Mouse (Mus musculus) heart, adult 2 months (tissue): Measurements from ENCODE around the gene Ubqln4. TPM values are rescaled to one million over a fixed set of nuclear protein-coding genes. Genes with fewer than 3 reads are reported as not detected.

Experiments
- DNase-seq, 2 experiments: peaks; one replicate each; pipeline ENCODE4 v3.0.0; 2021
- H3K27ac ChIP-seq: fragments of 200-600 bp; 2 replicates; pipeline ENCODE4 v1.8.1; 2022
- H3K27me3 ChIP-seq: fragments of 200-500 bp; 2 replicates; pipeline ENCODE4 v1.6.1; 2012; ENCODE audit warnings: mild to moderate bottlenecking, low read length, inconsistent platforms, mixed read lengths; ENCODE audit not compliant: control insufficient read depth, insufficient read depth
- H3K36me3 ChIP-seq: fragments of 200-500 bp; 2 replicates; pipeline ENCODE4 v1.6.1; 2012; ENCODE audit warnings: low read length, inconsistent platforms; ENCODE audit not compliant: control insufficient read depth, insufficient read depth
- H3K4me1 ChIP-seq: fragments of 200-500 bp; 2 replicates; pipeline ENCODE4 v1.6.1; 2011; ENCODE audit warnings: low read length; ENCODE audit not compliant: control insufficient read depth, insufficient read depth
- H3K4me3 ChIP-seq: fragments of 200-600 bp; 2 replicates; pipeline ENCODE4 v1.8.1; 2022
- H3K79me2 ChIP-seq: fragments of 200-500 bp; replicated peaks from 2 replicates; pipeline ENCODE4 v1.6.1; 2012; ENCODE audit warnings: mild to moderate bottlenecking, inconsistent platforms, low read length, moderate library complexity, mixed read lengths; ENCODE audit not compliant: control insufficient read depth, insufficient read depth
- H3K9ac ChIP-seq: fragments of 200-500 bp; 2 replicates; pipeline ENCODE4 v1.6.1; 2012; ENCODE audit warnings: low read depth, mild to moderate bottlenecking, control low read depth, inconsistent platforms, low read length, mixed read lengths
- CTCF ChIP-seq: fragments of 200-600 bp; IDR thresholded peaks from 2 replicates; pipeline ENCODE4 v1.8.1; 2022; ENCODE audit warnings: antibody characterized with exemption, mild to moderate bottlenecking, moderate library complexity
- EP300 ChIP-seq: fragments of 200-500 bp; IDR thresholded peaks from 2 replicates; pipeline ENCODE4 v1.6.1; 2011; ENCODE audit warnings: low read depth, low read length, control low read depth; ENCODE audit not compliant: insufficient read depth
- POLR2A ChIP-seq: fragments of 200-500 bp; IDR thresholded peaks from 2 replicates; pipeline ENCODE4 v1.6.1; 2011; ENCODE audit warnings: mild to moderate bottlenecking, low read depth, low read length, control low read depth; ENCODE audit not compliant: insufficient read depth
- WGBS: fragments of 180-500 bp; shearing (Covaris S2); methylation state at CpG from one replicate; pipeline ENCODE4 v1.1.7; 2018; 5-methylcytosine and 5-hydroxymethylcytosine counted together
- intact Hi-C: fragments of 180-260 bp; cut with DNase I; formaldehyde crosslinking; loops from one replicate; pipeline ENCODE4 v1.15.1; 2025
- polyA plus RNA-seq: library from polyadenylated mRNA; depleted of rRNA; stranded (reverse); fragments of >200 nt; gene quantifications from 2 replicates; pipeline ENCODE4 v1.2.3, GENCODE M21; 2012
- total RNA-seq, 2 experiments: library from RNA; stranded (reverse); gene quantifications; 2 replicates each; pipeline ENCODE4 v1.2.3; 2021

The Ubqln4 gene
- total and polyA plus RNA-seq, 3 experiments: 69.3 to 76.5 (median 70.1) TPM

GRCm38 (mm10) chr3:88509692-88510420 is 43.7 kb upstream of the Ubqln4 start, which contains the start of gene Lmna:
Gene Lmna (minus strand): TSS chr3:88509956.
- Histone ChIP-seq H3K36me3 (no peaks in the 10 kb centered on the region), H3K4me1 (peaks cover 12% of the 10 kb centered on the region), H3K79me2 (no peaks in the 10 kb centered on the region), H3K4me3 (peak within 1 kb of the TSS; percentile 60), H3K27ac (peak within 1 kb of the TSS; percentile 80), H3K9ac (peak within 1 kb of the TSS; percentile 65), H3K27me3 (no peaks in the 10 kb centered on the region)
- 1% methylated on average over 31 of the region's 31 CpGs for WGBS
- peak; percentile 91 to 95 for DNase-seq
- intact Hi-C loops: loop anchor here (2.0 kb wide), 1 partner anchor 17 kb away; no protein-coding TSS in a partner anchor
- TF ChIP-seq CTCF: peak; percentile 58
- peak; percentile 77 for TF ChIP-seq POLR2A
- TF ChIP-seq EP300: 0 out of 2 replicates have a peak, but pooled peaks have one; percentile 43

DNA sequence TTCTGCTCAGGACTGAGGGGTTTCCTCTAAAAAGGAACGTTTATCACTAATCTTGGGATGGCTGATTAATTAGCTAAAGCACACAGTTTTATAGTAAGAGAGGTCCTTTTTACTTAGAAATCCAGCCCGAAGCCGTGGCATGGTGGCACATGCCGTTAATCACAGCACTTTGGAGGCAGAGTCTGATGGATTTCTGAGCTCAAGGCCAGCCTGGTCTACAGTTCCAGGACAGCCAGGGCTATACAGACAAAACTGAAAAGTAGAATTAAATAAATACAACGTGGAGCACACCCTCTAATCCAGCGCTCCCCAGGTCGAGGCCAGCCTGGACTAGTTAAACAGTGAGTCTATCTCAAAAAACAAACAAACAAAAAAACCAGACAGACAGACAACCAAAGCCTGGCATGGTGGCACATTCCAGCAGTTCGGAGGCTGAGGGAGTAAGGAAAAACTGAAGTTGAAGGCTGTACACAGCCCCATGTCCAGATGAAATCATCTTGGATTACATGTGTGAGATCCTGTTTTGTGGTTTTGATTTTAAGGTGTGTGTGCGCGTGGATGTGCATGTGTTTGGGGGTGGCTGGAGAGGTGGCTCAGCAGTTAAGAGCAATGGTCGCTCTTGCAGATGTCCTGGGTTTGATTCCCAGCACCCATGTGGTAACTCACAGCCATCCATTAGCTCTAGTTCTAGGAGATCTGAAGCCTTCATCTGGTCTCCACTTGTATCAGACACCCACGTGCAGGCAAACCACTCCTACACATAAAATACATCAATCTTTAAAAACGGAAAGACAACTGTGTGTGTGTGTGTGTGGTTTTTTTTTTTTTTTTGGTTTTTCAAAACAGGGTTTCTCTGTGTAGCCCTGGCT is 42.9 kb upstream of the Ubqln4 start:
- Histone ChIP-seq H3K27me3 (no peaks in the 10 kb centered on the region), H3K4me1 (peaks cover 14% of the 10 kb centered on the region), H3K27ac (peak overlapping the region; percentile 80), H3K79me2 (no peaks in the 10 kb centered on the region), H3K4me3 (peak overlapping the region; percentile 60), H3K9ac (peak overlapping the region; percentile 65), H3K36me3 (no peaks in the 10 kb centered on the region)
- intact Hi-C loops: no loop called here
- DNase-seq: no peak
- WGBS: 55% methylated on average over 13 of the region's 13 CpGs
- TF ChIP-seq CTCF (no peak), EP300 (no peak), POLR2A (no peak)

- Histone ChIP-seq H3K27ac (no peak overlapping the region; the same call in 1 of the 2 replicates), H3K9ac (no peak overlapping the region), H3K4me1 (peaks cover 14% of the 10 kb centered on the region), H3K36me3 (no peaks in the 10 kb centered on the region), H3K79me2 (no peaks in the 10 kb centered on the region), H3K27me3 (no peaks in the 10 kb centered on the region), H3K4me3 (no peak overlapping the region)
- intact Hi-C loops: no loop called here
- TF ChIP-seq EP300: no peak
- no peak for TF ChIP-seq POLR2A
- no peak for TF ChIP-seq CTCF
- DNase-seq: no peak
- 64% methylated on average over 4 of the region's 4 CpGs for WGBS
Measured at GRCm38 (mm10) chr3:88511559-88511958, 42.0 kb upstream of the Ubqln4 start.

- Histone ChIP-seq H3K27me3 (no peaks in the 10 kb centered on the region), H3K4me1 (peaks cover 14% of the 10 kb centered on the region), H3K36me3 (no peaks in the 10 kb centered on the region), H3K4me3 (no peak overlapping the region), H3K9ac (no peak overlapping the region), H3K27ac (peak overlapping the region; percentile 63), H3K79me2 (no peaks in the 10 kb centered on the region)
- intact Hi-C loops: no loop called here
- 48% methylated on average over 6 of the region's 6 CpGs for WGBS
- no peak for TF ChIP-seq POLR2A
- TF ChIP-seq EP300: no peak
- no peak for TF ChIP-seq CTCF
- DNase-seq: peak in 1 of 2 experiments; percentile 41
Measured at GRCm38 (mm10) chr3:88512141-88512895, 41.2 kb upstream of the Ubqln4 start.

- TF ChIP-seq POLR2A (no peak), EP300 (no peak), CTCF (no peak)
- H3K27ac ChIP-seq: peak overlapping the region; percentile 39
- 0 out of 2 replicates have a peak overlapping the region, but pooled peaks have one; percentile 19 for H3K9ac ChIP-seq
- WGBS: 43% methylated on average over 14 of the region's 15 CpGs
- peaks cover 14% of the 10 kb centered on the region for H3K4me1 ChIP-seq
- peak in 1 of 2 experiments; percentile 38 for DNase-seq
- H3K36me3 ChIP-seq: no peaks in the 10 kb centered on the region
- H3K27me3 ChIP-seq: no peaks in the 10 kb centered on the region
- no peak overlapping the region for H3K4me3 ChIP-seq
- no peaks in the 10 kb centered on the region for H3K79me2 ChIP-seq
- intact Hi-C loops: no loop called here
Measured at GRCm38 (mm10) chr3:88512896-88513545, 40.5 kb upstream of the Ubqln4 start.
